Mouse (Mus musculus) 416B (cell line): ENCODE results near the gene Ift57.

Experiments
- DNase-seq: peaks from one replicate; pipeline ENCODE4 v3.0.0; 2011; ENCODE audit warnings: low read depth

The Ift57 gene

GRCm38 (mm10) chr16:49753318-49753717 lies 54.3 kb downstream of the Ift57 start:
- no peak for DNase-seq

DNA sequence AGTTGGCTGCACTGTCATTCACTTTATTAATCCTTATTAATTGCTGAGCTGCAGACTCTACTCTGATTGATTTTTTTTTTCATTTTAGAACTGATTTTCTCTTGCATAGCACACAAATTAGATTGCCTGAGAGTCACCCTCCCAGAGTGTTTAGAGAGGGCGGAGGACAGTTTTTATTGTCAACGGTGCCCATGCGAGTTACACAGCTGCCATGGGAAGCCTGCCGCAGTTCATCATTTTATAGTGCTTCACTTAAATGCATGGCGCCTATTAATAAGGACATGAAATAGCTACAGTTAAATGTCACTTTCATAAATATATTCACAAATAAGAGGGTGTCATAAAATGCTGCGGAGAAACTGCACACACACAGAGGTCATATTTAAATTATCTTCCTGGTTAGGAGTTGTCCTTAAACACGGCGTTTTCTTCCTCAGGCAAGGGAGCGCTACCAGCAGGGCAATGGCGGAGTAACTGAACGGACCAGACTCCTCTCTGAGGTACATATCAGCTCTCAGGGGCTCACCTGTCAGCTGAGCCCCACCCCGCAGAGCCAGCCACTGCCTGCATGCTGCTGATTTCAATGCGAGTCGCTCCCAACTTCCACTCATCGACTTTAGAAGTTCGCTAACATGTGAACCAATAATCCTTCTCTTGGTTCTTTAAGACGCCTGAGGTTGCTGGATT lies 61.6 kb downstream of the Ift57 start:
- DNase-seq = no peak

DNA sequence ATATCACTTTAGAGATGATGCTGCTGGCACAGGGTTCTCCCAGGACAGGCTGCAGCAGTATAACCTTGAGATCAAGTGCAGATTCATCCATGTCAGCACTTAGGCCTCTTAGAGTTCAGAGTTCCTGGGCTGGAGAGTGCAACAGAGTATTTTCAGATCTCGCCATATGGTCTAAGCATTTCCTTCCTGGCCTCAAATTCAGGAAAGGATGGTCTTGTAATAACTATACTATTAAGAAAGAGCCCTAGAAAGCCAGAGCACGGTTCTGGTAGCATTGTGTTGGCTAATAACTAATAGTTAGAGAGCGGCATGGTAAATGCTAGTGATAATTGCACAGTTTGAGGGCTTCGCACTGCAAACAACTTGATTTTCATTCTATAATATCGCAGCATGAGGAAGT lies 62.9 kb downstream of the Ift57 start:
- DNase-seq = peak; percentile 79

DNA sequence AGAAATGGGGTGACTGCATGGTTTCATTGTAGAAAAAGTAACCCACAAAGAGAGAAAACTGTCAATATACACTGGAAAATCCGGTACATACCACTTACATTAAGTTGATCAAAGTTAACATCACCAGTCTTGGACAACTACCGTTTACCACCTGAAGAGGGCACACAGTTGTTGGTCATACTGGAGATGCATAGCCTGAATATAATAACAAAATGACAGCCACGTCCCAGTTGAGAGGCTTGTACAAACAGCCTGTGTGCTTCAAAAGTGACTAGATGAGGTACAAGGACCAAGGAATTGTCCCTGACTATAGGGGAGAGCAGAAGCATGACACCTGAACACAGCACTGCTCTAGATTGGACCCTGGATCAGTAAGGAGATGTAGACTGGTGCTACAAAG lies 67.3 kb downstream of the Ift57 start:
- DNase-seq = peak; percentile 86

- peak; percentile 48 for DNase-seq
Measured at GRCm38 (mm10) chr16:49768491-49769031, 69.5 kb downstream of the Ift57 start.

GRCm38 (mm10) chr16:49769831-49770261 lies 70.8 kb downstream of the Ift57 start:
- DNase-seq = peak; percentile 96

DNA sequence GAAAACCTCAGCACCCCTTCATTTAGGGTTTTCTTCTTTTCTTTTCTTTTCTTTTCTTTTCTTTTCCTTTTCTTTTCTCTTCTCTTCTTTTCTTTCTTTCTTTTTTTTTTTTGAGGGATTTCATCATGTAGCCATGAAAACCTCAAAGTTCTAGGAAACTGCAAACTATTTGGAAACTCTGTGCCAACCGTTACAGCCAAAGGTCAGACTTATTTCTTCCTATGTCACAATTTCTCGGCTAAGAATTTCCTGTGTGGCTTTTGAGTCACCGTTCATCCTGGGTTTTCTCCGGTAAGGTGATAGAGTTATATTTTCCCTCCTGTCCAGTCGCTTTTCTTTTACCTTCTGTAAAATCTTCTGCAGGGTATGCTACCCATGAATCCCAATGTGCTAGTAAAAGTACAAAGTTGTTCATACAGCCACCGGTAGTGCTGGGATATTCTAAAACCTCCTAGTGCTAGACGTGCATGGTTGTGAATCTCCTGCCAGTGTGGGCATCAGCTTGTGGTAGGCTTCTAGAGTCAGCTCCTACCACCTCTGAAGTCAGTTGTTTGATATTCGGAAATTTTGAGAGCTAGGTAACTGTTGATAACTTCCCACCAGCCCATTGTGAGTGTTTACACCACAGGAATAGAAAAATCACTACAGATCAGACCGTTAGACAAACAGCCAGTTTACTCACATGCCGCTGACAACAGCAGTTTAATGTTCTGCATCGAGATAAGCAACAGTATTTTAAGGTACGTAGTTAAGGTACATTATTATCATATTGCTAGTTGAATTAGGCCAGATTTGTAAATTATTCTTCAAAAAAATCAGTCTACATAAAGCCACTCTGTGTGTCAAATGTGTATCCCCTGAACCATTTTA lies 71.5 kb downstream of the Ift57 start:
- peak; percentile 94 for DNase-seq

GRCm38 (mm10) chr16:49771609-49772396 lies 72.8 kb downstream of the Ift57 start:
- peak; percentile 45 for DNase-seq

DNA sequence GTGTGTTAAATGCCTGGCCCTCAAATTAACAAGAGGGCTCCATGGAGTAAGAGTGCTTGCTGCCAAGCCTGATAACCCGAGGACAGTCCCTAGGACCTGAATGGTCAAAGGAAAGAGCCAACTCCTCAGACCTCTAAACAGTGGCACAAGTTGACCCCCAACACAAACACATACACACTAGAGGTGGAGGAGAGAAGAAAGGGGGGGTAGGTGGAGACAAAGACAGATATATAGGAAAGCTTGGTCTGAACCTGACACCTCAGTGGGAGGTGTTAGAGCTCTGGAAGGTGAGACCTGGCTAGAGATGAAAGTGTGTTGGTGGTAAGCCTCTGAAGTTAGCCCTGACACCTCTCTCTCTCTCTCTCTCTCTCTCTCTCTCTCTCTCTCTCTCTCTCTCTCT lies 73.5 kb downstream of the Ift57 start:
- peak; percentile 21 for DNase-seq

GRCm38 (mm10) chr16:49773068-49773467 lies 74.0 kb downstream of the Ift57 start:
- peak; percentile 26 for DNase-seq

- peak; percentile 98 for DNase-seq
Measured at GRCm38 (mm10) chr16:49774059-49775001, 75.3 kb downstream of the Ift57 start.

DNA sequence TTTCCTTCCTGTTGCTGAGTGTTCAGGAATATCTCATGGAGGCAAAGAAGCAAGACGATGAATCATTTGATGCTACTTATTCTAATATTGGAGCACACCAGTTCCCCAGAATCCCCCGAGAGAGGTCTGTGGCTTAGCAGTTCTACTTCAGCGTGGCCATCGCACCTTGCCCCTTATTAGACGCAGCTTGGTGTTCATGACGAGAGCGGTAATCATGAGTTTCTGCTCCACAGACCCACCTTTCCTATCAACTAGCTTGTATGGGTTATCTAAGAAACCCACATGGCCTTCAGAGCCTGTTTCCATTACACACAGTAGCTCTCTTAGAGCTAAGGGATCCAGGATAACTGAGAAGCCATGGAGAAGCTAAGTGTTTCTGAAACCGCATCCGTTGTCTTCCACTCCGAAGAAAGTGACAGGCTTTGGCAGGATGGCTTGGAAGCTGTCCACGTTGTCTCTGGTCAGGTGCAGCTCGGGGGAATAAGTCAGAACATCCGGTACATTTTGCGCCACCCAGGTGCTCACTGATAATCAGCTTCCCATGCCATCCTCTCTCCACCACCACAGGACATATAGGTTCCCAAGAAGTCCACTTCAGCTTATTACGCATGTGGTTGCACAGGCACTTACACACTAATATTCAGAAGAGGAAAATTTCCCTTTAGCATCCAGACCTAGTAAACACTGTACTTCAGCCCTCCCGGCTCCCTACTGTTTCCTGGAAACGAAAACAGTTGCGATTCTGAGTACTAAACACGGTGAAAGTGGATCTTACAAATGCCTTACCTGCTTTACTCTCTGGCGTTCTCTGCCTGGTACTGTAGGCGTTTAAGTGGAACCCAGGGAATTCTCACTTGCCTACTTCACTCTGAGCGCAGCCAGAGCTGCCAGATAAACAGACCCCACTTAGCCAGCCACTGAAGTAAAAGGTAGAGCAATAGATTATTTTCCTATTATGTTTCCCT lies 76.3 kb downstream of the Ift57 start:
- DNase-seq = no peak

- no peak for DNase-seq
Measured at GRCm38 (mm10) chr16:49776981-49777380, 77.9 kb downstream of the Ift57 start.

DNA sequence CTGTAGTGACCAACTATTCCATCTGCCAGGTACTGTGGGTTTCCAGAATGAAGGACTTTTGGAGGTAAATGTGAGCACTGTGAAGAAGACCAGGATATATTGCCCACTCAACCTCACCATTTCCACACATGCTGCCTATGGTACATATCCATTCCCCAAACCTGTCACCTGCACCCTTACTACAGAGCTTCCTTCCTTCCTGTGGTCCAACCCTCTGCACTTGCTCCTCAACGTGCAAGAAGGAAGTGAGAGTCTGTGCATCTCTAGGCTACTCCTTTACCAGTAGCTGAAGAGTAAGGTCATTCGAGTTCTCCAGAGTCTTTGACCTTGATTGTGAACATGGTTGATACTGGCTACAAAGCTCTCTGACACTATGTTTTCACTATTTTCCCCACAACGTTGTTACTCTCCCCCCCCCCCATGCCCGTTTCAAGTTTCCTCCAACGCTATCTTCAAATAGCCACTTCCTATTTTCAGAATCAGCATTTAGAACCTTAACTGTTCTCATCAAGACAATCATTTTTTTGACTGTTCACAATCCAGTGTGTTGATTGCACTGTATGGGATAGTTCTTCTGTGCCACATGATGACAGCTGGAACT lies 82.6 kb downstream of the Ift57 start:
- DNase-seq = no peak

DNA sequence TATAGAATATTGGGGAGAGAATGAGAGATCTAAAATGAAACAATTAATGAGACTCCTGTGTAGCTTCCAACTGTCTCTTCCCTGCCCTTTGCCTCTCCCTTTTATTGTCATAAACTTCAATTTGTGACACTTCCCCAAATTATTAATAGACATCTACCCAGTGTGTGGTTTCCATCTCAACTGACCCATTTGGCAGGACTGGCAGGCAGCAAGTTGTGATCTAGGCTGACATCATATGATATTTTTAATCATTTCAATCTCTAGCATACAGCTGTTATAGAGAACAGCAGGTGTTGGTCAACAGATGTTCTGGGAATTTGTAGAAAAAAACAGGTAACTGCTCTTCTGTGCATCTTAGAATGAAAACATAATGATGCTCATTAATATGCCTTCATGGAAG lies 84.3 kb downstream of the Ift57 start:
- DNase-seq = peak; percentile 53

- DNase-seq = no peak
Measured at GRCm38 (mm10) chr16:49786116-49786515, 87.1 kb downstream of the Ift57 start.

- no peak for DNase-seq
Measured at GRCm38 (mm10) chr16:49787714-49788113, 88.7 kb downstream of the Ift57 start.

- DNase-seq = peak; percentile 60
Measured at GRCm38 (mm10) chr16:49790575-49791465, 91.8 kb downstream of the Ift57 start.
